Mouse (Mus musculus) heart, adult 2 months (tissue): ENCODE results near the gene Slc25a42.

ENCODE experiments used
- CTCF ChIP-seq: fragments of 200-600 bp; IDR thresholded peaks from 2 replicates; pipeline ENCODE4 v1.8.1; 2022; ENCODE audit warnings: antibody characterized with exemption, mild to moderate bottlenecking, moderate library complexity
- EP300 ChIP-seq: fragments of 200-500 bp; IDR thresholded peaks from 2 replicates; pipeline ENCODE4 v1.6.1; 2011; ENCODE audit warnings: low read depth, low read length, control low read depth; ENCODE audit not compliant: insufficient read depth
- POLR2A ChIP-seq: fragments of 200-500 bp; IDR thresholded peaks from 2 replicates; pipeline ENCODE4 v1.6.1; 2011; ENCODE audit warnings: mild to moderate bottlenecking, low read depth, low read length, control low read depth; ENCODE audit not compliant: insufficient read depth

GRCm38 (mm10) chr8:70159211-70159610 is 52.9 kb downstream of the Slc25a42 start:
- TF ChIP-seq CTCF, result no peak
- TF ChIP-seq EP300, result no peak
- TF ChIP-seq POLR2A, result no peak
